Mouse (Mus musculus) frontal cortex, adult 2 months (tissue): ENCODE results near the gene Pip5k1b. TPM values are rescaled to one million over a fixed set of nuclear protein-coding genes. Genes with fewer than 3 reads are reported as not detected.

Experiments used
- DNase-seq, 2 experiments: peaks; one replicate each; pipeline ENCODE4 v3.0.0; 2022; ENCODE audit warnings: low spot score in 1 of 2; ENCODE audit errors: extremely low spot score in 1 of 2
- polyA plus RNA-seq: library from polyadenylated mRNA; depleted of rRNA; stranded (reverse); fragments of >200 nt; gene quantifications from 2 replicates; pipeline ENCODE4 v1.2.3, GENCODE M21; 2012

The Pip5k1b gene
- polyA plus RNA-seq, 1 experiment: 13.6 TPM

- DNase-seq: no peak
Observed at GRCm38 (mm10) chr19:24315234-24315633, 240.4 kb downstream of the Pip5k1b start.

GRCm38 (mm10) chr19:24314676-24315075 lies 241.0 kb downstream of the Pip5k1b start:
- no peak for DNase-seq

GRCm38 (mm10) chr19:24312556-24313342 lies 242.9 kb downstream of the Pip5k1b start:
- no peak for DNase-seq

DNA sequence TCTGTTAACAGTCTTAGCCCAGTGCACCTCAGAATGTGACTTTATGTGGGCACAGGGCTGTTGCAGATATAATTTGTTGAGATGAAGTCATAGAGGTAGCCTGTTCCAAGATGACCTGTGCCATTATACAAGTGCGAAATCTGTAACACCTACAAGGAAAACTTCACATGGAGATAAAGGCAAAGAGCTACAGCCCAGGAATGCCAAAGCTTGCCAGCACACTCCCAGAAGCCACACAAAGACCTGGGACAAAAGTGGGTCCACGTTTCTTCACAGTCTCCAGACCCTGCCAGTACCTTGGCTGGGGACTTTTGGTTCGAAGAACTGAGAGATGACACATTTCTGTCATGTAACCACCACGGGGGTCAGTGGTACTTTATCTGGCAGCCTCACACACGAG lies 243.6 kb downstream of the Pip5k1b start:
- DNase-seq: no peak

DNA sequence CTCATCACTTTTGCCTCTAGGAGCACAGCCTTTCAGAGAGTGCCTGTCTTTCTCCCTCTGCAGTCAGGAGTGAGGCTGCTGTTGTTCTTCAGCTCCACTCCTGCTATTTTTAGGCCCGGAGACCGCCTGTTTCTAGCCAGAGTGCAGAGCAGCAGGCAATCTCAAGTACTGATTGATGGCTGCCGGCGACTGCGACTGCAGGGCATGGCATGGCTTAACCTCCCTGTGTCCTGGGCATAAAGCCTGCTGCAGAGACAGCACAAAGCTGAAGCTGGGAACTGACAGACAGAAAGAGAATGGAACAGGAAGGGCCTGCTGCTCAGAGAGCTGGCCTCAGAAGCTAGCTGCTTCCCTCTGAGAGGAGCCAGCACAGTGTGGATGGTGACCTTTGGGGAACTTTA lies 247.4 kb downstream of the Pip5k1b start:
- peak in 1 of 2 experiments; percentile 35 for DNase-seq

GRCm38 (mm10) chr19:24307271-24308221 lies 248.1 kb downstream of the Pip5k1b start:
- no peak for DNase-seq

DNA sequence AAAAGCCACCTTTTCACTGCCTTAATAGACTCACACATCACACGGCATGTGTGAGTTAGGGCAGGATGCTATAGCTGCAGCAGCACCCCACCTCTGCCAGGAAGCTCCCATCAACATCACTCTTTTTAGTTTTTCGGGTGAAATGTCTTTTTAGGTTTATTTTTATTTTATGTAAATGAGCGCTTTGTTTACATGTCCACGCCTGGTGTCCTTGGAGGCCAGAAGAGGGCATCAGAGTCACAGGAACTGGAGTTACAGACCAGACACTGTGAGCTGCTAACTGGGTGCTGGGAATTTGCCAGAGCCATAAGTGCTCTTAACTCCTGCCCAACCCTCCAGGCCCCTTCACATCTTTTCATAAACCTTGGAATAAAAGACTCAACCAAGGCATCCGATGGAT lies 249.3 kb downstream of the Pip5k1b start:
- no peak for DNase-seq

DNA sequence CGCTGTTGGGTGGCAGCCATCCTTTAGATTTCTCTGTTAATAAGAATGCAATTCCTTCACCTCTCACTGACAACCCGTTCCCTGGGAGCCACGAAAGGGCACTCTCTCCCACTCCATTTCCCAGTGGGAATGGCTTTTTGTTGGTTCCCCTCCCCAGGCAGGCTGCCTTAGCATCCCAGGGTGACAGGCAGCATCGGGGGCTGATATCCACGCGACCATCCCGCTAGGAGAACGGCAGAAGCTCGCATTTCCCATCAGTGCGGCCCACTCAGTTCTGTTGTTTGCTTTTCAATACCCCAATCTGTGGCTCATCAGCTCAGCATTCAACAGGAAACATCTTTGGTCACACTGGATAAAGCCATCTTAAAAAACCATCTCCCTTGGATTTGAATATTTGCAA lies 253.5 kb downstream of the Pip5k1b start:
- no peak for DNase-seq

- no peak for DNase-seq
Observed at GRCm38 (mm10) chr19:24301768-24302148, 253.9 kb downstream of the Pip5k1b start.

GRCm38 (mm10) chr19:24300994-24301767 lies 254.5 kb downstream of the Pip5k1b start:
- peak in 1 of 2 experiments; percentile 80 for DNase-seq

GRCm38 (mm10) chr19:24293537-24293936 lies 262.1 kb downstream of the Pip5k1b start:
- no peak for DNase-seq

GRCm38 (mm10) chr19:24284187-24284586 lies 271.5 kb downstream of the Pip5k1b start:
- peak in 1 of 2 experiments; percentile 60 for DNase-seq

DNA sequence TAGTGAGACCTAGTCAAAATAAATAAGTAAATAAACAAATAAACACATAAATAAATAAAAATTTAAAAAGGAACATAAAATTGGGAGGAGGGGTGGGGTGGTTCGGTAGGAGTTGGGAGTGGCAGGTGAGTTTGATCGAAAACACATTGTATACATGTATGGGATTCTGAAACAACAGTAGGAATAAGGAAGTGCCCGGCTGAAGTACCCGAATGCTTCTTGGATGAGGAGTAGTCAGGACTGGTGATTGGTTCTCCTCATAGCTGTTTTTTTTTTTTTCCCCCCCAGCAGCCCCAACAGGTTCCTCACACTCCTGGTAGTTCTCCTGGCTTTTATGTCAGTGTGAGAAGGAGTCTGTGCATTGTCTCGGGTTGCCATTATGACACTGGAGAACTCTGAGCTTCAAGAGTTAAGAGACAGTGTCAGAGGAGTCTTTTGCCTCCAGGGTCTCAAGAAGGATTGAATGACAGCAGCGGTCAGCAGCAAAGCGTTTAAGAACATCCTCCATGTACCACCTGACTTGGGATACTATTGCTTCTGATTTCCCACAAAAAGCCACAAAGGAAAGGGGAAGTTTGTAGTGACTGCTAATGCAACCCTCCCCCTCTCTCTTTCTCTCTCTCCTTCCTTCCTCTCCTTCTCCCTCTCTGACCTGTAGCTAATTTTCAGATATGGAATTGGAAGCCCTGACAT lies 274.2 kb downstream of the Pip5k1b start:
- no peak for DNase-seq

- DNase-seq: peak in 1 of 2 experiments; percentile 39
Observed at GRCm38 (mm10) chr19:24280601-24281228, 275.0 kb downstream of the Pip5k1b start, which contains the start of gene Fxn. Fxn (minus strand) TSS chr19:24280605.

GRCm38 (mm10) chr19:24279706-24280600 lies 275.7 kb downstream of the Pip5k1b start:
- peak in 1 of 2 experiments; percentile 67 for DNase-seq

DNA sequence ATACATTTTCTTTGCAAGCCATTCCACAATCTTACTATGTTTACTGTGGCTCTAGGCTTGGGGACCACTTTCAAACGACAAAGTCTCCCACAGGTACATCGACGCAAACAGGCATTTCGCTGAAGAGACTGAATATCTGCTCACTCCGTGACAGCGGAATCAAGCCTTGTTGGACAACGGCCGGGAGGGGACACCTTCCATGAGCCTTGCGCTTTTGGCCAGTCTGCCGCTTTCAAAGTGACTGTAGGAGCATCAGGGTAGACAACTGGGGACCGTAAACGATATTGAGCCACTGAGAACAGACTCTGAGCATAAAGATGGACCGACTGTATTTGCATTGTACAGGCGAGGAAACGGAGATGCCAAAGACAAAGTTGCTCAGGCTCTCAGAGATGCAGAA lies 276.8 kb downstream of the Pip5k1b start:
- no peak for DNase-seq

- no peak for DNase-seq
Observed at GRCm38 (mm10) chr19:24274281-24274680, 281.4 kb downstream of the Pip5k1b start.

- DNase-seq: peak; percentile 56 to 88
Observed at GRCm38 (mm10) chr19:24271746-24272426, 283.8 kb downstream of the Pip5k1b start.
